Mouse (Mus musculus): ENCODE results near the gene Cfdp1. TPM values are rescaled to one million over a fixed set of nuclear protein-coding genes. Genes with fewer than 3 reads are reported as not detected.

Cfdp1 gene
- total and polyA plus RNA-seq, 2 experiments from 2014 or later, result 24.9 to 170 TPM

DNA sequence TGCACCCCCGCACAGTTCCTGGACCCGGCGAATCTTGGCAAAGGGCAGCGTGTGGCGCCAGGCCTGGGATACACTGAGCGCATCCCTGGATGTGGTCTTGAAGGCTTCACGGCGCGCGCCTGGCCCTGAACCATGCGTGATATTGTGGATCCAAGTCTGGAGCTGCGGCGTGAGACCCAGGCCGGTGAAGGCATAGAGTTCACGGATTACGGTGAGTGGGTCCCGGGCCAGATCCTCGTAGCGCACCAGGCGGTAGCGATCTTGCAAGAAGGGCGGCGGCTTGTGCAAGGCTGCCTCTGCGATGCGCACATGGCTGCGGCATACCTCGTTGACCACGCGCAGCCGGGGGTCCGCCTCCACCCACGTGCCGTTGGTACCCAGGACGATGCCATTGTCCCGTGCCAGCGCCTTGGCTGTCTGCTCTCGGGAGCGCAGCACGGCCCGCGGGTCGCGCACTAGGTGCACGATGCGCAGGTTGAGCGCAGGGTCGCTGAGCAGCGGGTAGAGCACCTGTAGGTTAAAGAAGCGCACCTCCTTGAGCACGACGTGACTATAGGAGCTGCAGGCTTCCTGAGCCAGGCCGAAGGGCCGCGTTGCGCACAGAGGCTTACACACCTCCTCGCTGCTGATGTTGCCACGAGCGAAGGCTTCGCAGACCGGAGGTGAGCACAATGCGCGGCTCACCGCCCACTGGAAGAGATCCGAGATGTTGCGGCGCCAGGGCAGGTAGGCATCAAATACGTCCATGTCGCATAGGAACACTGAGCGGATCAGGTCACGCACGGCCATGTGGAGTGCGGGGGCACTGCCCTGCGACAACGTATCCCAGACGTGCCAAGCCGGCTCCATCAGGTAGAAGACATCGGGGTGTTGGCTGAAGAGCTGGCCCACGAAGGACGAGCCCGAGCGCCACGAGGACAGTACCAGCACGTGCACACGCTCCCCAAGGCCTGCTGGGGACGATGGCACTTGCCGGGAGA is 36.1 kb upstream of the Cfdp1 start:
- H3K27me3 ChIP-seq (ENCODE audit: insufficient read depth, low read length), result no peaks in the 10 kb centered on the region; the same call in none of the 2 replicates
- H3K4me3 ChIP-seq (ENCODE audit: low read length), result peak overlapping the region; percentile 37
- peak; percentile 45; the same call in 1 of the 2 replicates for ATAC-seq
- no peak for TF ChIP-seq CTCF (IDR thresholded peaks at IDR 0.05; ENCODE audit: low read depth)
- no peaks in the 10 kb centered on the region for H3K36me3 ChIP-seq (ENCODE audit: insufficient read depth, low read length)
- no peaks in the 10 kb centered on the region for H3K9me3 ChIP-seq (ENCODE audit: low read length)
- DNase-seq (ENCODE audit: low spot score), result peak; percentile 40
- WGBS, result 10% methylated on average over 85 of the region's 86 CpGs
- H3K27ac ChIP-seq, result no peak overlapping the region
- H3K4me1 ChIP-seq (ENCODE audit: insufficient read depth, low read length), result peaks cover 6% of the 10 kb centered on the region; the same call in 1 of the 2 replicates
- H3K9ac ChIP-seq (replicated peaks; ENCODE audit: low read length), result no peak overlapping the region; the same call in 1 of the 2 replicates
- H3K4me2 ChIP-seq (ENCODE audit: low read depth, low read length), result peak overlapping the region; percentile 68

DNA sequence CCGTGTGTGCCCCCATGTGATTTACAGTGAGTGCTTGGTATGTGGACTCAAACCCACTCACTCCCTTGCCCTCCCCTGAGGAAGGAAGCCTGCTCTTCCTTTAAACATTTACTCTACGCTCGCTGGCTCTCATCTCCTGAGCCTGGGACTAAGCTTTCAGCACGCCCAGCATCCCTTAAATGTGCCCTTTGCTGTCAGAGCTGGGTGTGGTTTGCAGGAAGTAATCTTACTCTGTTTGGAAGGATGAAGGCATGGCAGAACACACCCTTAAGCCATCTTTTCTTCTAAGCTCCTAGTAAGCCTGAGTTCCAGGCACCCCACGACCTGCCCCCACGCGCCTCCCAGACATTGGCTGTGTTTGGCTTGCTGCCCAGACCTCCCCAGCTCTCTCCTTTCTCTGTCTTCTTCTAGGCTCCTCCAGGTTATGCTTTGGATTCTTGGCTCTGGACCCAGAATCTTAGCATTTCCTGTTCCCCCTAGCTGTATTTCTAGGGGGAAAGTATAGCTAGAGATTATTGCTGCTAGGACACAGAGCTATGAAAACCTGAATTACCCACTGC is 34.1 kb upstream of the Cfdp1 start:
- no peaks in the 10 kb centered on the region; the same call in none of the 2 replicates for H3K27me3 ChIP-seq (ENCODE audit: insufficient read depth, low read length)
- H3K9ac ChIP-seq (replicated peaks; ENCODE audit: low read length), result no peak overlapping the region
- H3K4me3 ChIP-seq (ENCODE audit: low read length), result no peak overlapping the region
- no peak overlapping the region for H3K27ac ChIP-seq
- no peaks in the 10 kb centered on the region for H3K9me3 ChIP-seq (ENCODE audit: low read length)
- whole genome bisulfite sequencing, result 46% methylated on average over 7 of the region's 7 CpGs
- no peak overlapping the region for H3K4me2 ChIP-seq (ENCODE audit: low read depth, low read length)
- no peak for DNase-seq (ENCODE audit: low spot score)
- no peak for ATAC-seq
- no peaks in the 10 kb centered on the region for H3K36me3 ChIP-seq (ENCODE audit: insufficient read depth, low read length)
- peaks cover 6% of the 10 kb centered on the region; the same call in 1 of the 2 replicates for H3K4me1 ChIP-seq (ENCODE audit: insufficient read depth, low read length)
- TF ChIP-seq CTCF (IDR thresholded peaks at IDR 0.05; ENCODE audit: low read depth), result no peak

DNA sequence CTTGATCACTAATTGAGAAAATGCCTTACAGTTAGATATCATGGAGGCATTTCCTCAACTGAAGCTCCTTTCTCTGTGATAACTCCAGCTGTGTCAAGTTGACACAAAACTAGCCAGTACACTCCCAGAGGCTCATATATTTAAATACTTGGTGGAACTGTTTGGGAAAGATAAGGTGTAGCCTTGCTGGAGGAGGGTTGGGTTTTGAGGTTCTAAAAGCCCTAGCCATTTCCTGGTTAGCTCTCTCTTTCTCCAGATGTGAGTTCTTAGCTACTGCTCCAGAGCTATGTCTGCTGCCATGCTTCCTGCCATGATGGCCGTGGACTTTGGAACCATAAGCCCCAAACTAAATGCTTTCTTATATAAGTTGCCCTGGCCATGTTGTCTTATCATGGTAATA is 33.4 kb upstream of the Cfdp1 start:
- H3K27me3 ChIP-seq (ENCODE audit: insufficient read depth, low read length), result no peaks in the 10 kb centered on the region; the same call in none of the 2 replicates
- H3K4me3 ChIP-seq (ENCODE audit: low read length), result no peak overlapping the region
- H3K9ac ChIP-seq (replicated peaks; ENCODE audit: low read length), result no peak overlapping the region
- no peak for ATAC-seq
- H3K9me3 ChIP-seq (ENCODE audit: low read length), result no peaks in the 10 kb centered on the region
- no peak overlapping the region for H3K4me2 ChIP-seq (ENCODE audit: low read depth, low read length)
- no peaks in the 10 kb centered on the region for H3K36me3 ChIP-seq (ENCODE audit: insufficient read depth, low read length)
- no peak for TF ChIP-seq CTCF (IDR thresholded peaks at IDR 0.05; ENCODE audit: low read depth)
- H3K27ac ChIP-seq, result no peak overlapping the region
- H3K4me1 ChIP-seq (ENCODE audit: insufficient read depth, low read length), result peaks cover 6% of the 10 kb centered on the region; the same call in 1 of the 2 replicates
- DNase-seq (ENCODE audit: low spot score), result no peak
- WGBS, result 84% methylated on average over 1 of the region's 1 CpGs

- H3K36me3 ChIP-seq (ENCODE audit: insufficient read depth, low read length), result no peaks in the 10 kb centered on the region
- H3K27me3 ChIP-seq (ENCODE audit: insufficient read depth, low read length), result no peaks in the 10 kb centered on the region
- 85% methylated on average over 4 of the region's 4 CpGs for WGBS
- no peak overlapping the region for H3K4me3 ChIP-seq (ENCODE audit: low read length)
- DNase-seq (ENCODE audit: low spot score), result no peak
- H3K4me2 ChIP-seq (ENCODE audit: low read depth, low read length), result no peak overlapping the region
- no peak overlapping the region for H3K27ac ChIP-seq
- no peak for ATAC-seq
- TF ChIP-seq CTCF (IDR thresholded peaks at IDR 0.05; ENCODE audit: low read depth), result no peak
- H3K4me1 ChIP-seq (ENCODE audit: insufficient read depth, low read length), result no peaks in the 10 kb centered on the region
- no peak overlapping the region for H3K9ac ChIP-seq (replicated peaks; ENCODE audit: low read length)
- no peaks in the 10 kb centered on the region for H3K9me3 ChIP-seq (ENCODE audit: low read length)
Measured at GRCm38 (mm10) chr8:111883615-111884014, 29.5 kb upstream of the Cfdp1 start.

GRCm38 (mm10) chr8:111881591-111881990 is 27.5 kb upstream of the Cfdp1 start:
- TF ChIP-seq CTCF (IDR thresholded peaks at IDR 0.05; ENCODE audit: low read depth), result peak; percentile 85

GRCm38 (mm10) chr8:111877711-111878110 is 23.6 kb upstream of the Cfdp1 start:
- no peak for TF ChIP-seq CTCF (IDR thresholded peaks at IDR 0.05; ENCODE audit: low read depth)
- Histone ChIP-seq H3K4me1 (ENCODE audit: insufficient read depth, low read length) (no peaks in the 10 kb centered on the region), H3K36me3 (ENCODE audit: insufficient read depth, low read length) (no peaks in the 10 kb centered on the region), H3K4me3 (ENCODE audit: low read length) (no peak overlapping the region), H3K4me2 (ENCODE audit: low read depth, low read length) (no peak overlapping the region), H3K9me3 (ENCODE audit: low read length) (no peaks in the 10 kb centered on the region), H3K27ac (no peak overlapping the region), H3K27me3 (ENCODE audit: insufficient read depth, low read length) (no peaks in the 10 kb centered on the region), H3K9ac (replicated peaks; ENCODE audit: low read length) (no peak overlapping the region)
- 69% methylated on average over 9 of the region's 9 CpGs for WGBS
- DNase-seq (ENCODE audit: low spot score), result no peak
- no peak for ATAC-seq

More at GRCm38 (mm10) chr8:111881591-111881990, 27.5 kb upstream of the Cfdp1 start:
- Histone ChIP-seq H3K4me2 (ENCODE audit: low read depth, low read length) (no peak overlapping the region), H3K27ac (no peak overlapping the region), H3K27me3 (ENCODE audit: insufficient read depth, low read length) (no peaks in the 10 kb centered on the region), H3K9me3 (ENCODE audit: low read length) (no peaks in the 10 kb centered on the region), H3K9ac (replicated peaks; ENCODE audit: low read length) (no peak overlapping the region), H3K36me3 (ENCODE audit: insufficient read depth, low read length) (no peaks in the 10 kb centered on the region), H3K4me3 (ENCODE audit: low read length) (no peak overlapping the region), H3K4me1 (ENCODE audit: insufficient read depth, low read length) (no peaks in the 10 kb centered on the region)
- 1% methylated on average over 2 of the region's 2 CpGs for WGBS
- peak; percentile 79 for DNase-seq (ENCODE audit: low spot score)
- ATAC-seq, result no peak
